Mouse (Mus musculus) CH12.LX (cell line): ENCODE data around the gene Dnajc7. TPM values are rescaled to one million over a fixed set of nuclear protein-coding genes. Genes with fewer than 3 reads are reported as not detected.

Source experiments
- DNase-seq: peaks from one replicate; pipeline ENCODE4 v3.0.0-alpha.2; 2013; ENCODE audit errors: extremely low read depth
- H3K27ac ChIP-seq: 2 replicates; pipeline ENCODE4 v1.5.1; 2012; ENCODE audit warnings: low read depth, mild to moderate bottlenecking, control low read depth, moderate library complexity; ENCODE audit not compliant: insufficient read depth
- H3K27me3 ChIP-seq: replicated peaks from 2 replicates; pipeline ENCODE3; 2012; ENCODE audit warnings: inconsistent platforms
- H3K36me3 ChIP-seq, 2 experiments: replicated peaks in 1 of 2; 2 replicates each; pipeline versions ENCODE3 to v1.6.1; 2012; ENCODE audit warnings: inconsistent platforms in 1 of 2, low read length in 1 of 2, mild to moderate bottlenecking in 1 of 2, mixed read lengths in 1 of 2, moderate library complexity in 1 of 2; ENCODE audit not compliant: control insufficient read depth in 1 of 2, insufficient read depth in 1 of 2
- H3K4me1 ChIP-seq, 2 experiments: 2 replicates each; pipeline ENCODE4 v1.6.1; 2012; ENCODE audit warnings: inconsistent platforms in 1 of 2, moderate library complexity in 1 of 2; ENCODE audit not compliant: insufficient read depth in 2 of 2, control insufficient read depth in 1 of 2
- H3K4me2 ChIP-seq: 2 replicates; pipeline ENCODE4 v1.6.1; 2012; ENCODE audit warnings: low read depth, mild to moderate bottlenecking, control low read depth; ENCODE audit not compliant: poor library complexity, insufficient read depth, severe bottlenecking
- H3K4me3 ChIP-seq, 3 experiments: fragments of 150-350 bp in 1 of 3; sonication (generic) in 1 of 3; replicated peaks in 1 of 3; 2 replicates each; pipeline versions ENCODE3 to v1.5.1; 2011 to 2012; ENCODE audit warnings: low read depth in 2 of 3, low read length in 2 of 3, mild to moderate bottlenecking in 2 of 3, moderate library complexity in 2 of 3, control low read depth in 1 of 3, improper control_type of control experiment in 1 of 3, inconsistent platforms in 1 of 3, mixed read lengths in 1 of 3; ENCODE audit not compliant: poor library complexity in 1 of 3
- H3K79me2 ChIP-seq: replicated peaks from 2 replicates; pipeline ENCODE4 v1.6.1; 2012; ENCODE audit warnings: mild to moderate bottlenecking, moderate library complexity; ENCODE audit not compliant: control insufficient read depth, poor library complexity, insufficient read depth, severe bottlenecking; ENCODE audit errors: extremely low read depth
- H3K9ac ChIP-seq: 2 replicates; pipeline ENCODE4 v1.6.1; 2012; ENCODE audit warnings: low read depth, mild to moderate bottlenecking, control low read depth, moderate library complexity; ENCODE audit not compliant: insufficient read depth
- H3K9me3 ChIP-seq: replicated peaks from 2 replicates; pipeline ENCODE3; 2012; ENCODE audit warnings: low read length, inconsistent platforms, mixed read lengths
- CHD1 ChIP-seq: IDR thresholded peaks from 2 replicates; pipeline ENCODE4 v1.6.1; 2012; ENCODE audit warnings: low read depth, low read length, improper control_type of control experiment, inconsistent platforms
- CHD2 ChIP-seq: IDR thresholded peaks from 2 replicates; pipeline ENCODE4 v1.6.1; 2011; ENCODE audit warnings: low read length, improper control_type of control experiment
- CTCF ChIP-seq, 2 experiments: IDR thresholded peaks in 1 of 2; conservative IDR thresholded peaks in 1 of 2; 2 replicates each; pipeline ENCODE4 v1.5.1; 2011 to 2012; ENCODE audit warnings: low read depth in 2 of 2, low read length in 2 of 2, improper control_type of control experiment in 1 of 2, inconsistent platforms in 1 of 2, mild to moderate bottlenecking in 1 of 2, moderate library complexity in 1 of 2
- E2F4 ChIP-seq: IDR thresholded peaks from 2 replicates; pipeline ENCODE4 v1.6.1; 2011; ENCODE audit warnings: low read depth, low read length, improper control_type of control experiment; ENCODE audit not compliant: insufficient replicate concordance
- ELF1 ChIP-seq: IDR thresholded peaks from 2 replicates; pipeline ENCODE4 v1.6.1; 2014; ENCODE audit warnings: low read depth, mild to moderate bottlenecking, inconsistent platforms, low read length, improper control_type of control experiment
- EP300 ChIP-seq: IDR thresholded peaks from 2 replicates; pipeline ENCODE4 v1.6.1; 2011; ENCODE audit warnings: low read length, improper control_type of control experiment
- ETS1 ChIP-seq: conservative IDR thresholded peaks from 2 replicates; pipeline ENCODE4 v1.6.1; 2012; ENCODE audit warnings: low read depth, mild to moderate bottlenecking, inconsistent platforms, low read length, improper control_type of control experiment, moderate library complexity
- GABPA ChIP-seq: IDR thresholded peaks from 2 replicates; pipeline ENCODE4 v1.6.1; 2012; ENCODE audit warnings: low read depth, low read length, improper control_type of control experiment, inconsistent platforms; ENCODE audit not compliant: insufficient replicate concordance
- IRF4 ChIP-seq: IDR thresholded peaks from 2 replicates; pipeline ENCODE4 v1.6.1; 2014; ENCODE audit warnings: low read depth, mild to moderate bottlenecking, inconsistent platforms, low read length, improper control_type of control experiment
- JUN ChIP-seq: IDR thresholded peaks from 2 replicates; pipeline ENCODE4 v1.6.1; 2011; ENCODE audit warnings: low read depth, mild to moderate bottlenecking, low read length, improper control_type of control experiment, moderate library complexity; ENCODE audit not compliant: insufficient read depth
- KAT2A ChIP-seq: IDR thresholded peaks from 2 replicates; pipeline ENCODE4 v1.6.1; 2012; ENCODE audit warnings: low read length, improper control_type of control experiment, inconsistent platforms; ENCODE audit not compliant: insufficient replicate concordance
- MAFK ChIP-seq: IDR thresholded peaks from 2 replicates; pipeline ENCODE4 v1.6.1; 2011; ENCODE audit warnings: low read length, improper control_type of control experiment; ENCODE audit not compliant: insufficient replicate concordance
- MAX ChIP-seq: IDR thresholded peaks from 2 replicates; pipeline ENCODE4 v1.6.1; 2011; ENCODE audit warnings: low read length, improper control_type of control experiment
- MAZ ChIP-seq: IDR thresholded peaks from 2 replicates; pipeline ENCODE4 v1.6.1; 2012; ENCODE audit warnings: low read depth, mild to moderate bottlenecking, inconsistent platforms, low read length, improper control_type of control experiment, moderate library complexity
- MEF2A ChIP-seq: IDR thresholded peaks from 2 replicates; pipeline ENCODE4 v1.6.1; 2014; ENCODE audit warnings: low read depth, mild to moderate bottlenecking, inconsistent platforms, low read length, improper control_type of control experiment, borderline replicate concordance
- MXI1 ChIP-seq: IDR thresholded peaks from 2 replicates; pipeline ENCODE4 v1.6.1; 2011; ENCODE audit warnings: mild to moderate bottlenecking, low read depth, low read length, improper control_type of control experiment
- MYC ChIP-seq: IDR thresholded peaks from 2 replicates; pipeline ENCODE4 v1.6.1; 2011; ENCODE audit warnings: low read depth, mild to moderate bottlenecking, improper control_type of control experiment, low read length
- NELFE ChIP-seq: IDR thresholded peaks from 2 replicates; pipeline ENCODE4 v1.6.1; 2011; ENCODE audit warnings: low read depth, low read length, improper control_type of control experiment
- NRF1 ChIP-seq: IDR thresholded peaks from 2 replicates; pipeline ENCODE4 v1.6.1; 2014; ENCODE audit warnings: low read depth, mild to moderate bottlenecking, inconsistent platforms, low read length, improper control_type of control experiment, moderate library complexity
- RAD21 ChIP-seq: IDR thresholded peaks from 2 replicates; pipeline ENCODE4 v1.6.1; 2011; ENCODE audit warnings: low read depth, mild to moderate bottlenecking, low read length, improper control_type of control experiment, moderate library complexity
- RCOR1 ChIP-seq: conservative IDR thresholded peaks from 2 replicates; pipeline ENCODE4 v1.6.1; 2012; ENCODE audit warnings: low read depth, mild to moderate bottlenecking, inconsistent platforms, low read length, improper control_type of control experiment
- SMC3 ChIP-seq: IDR thresholded peaks from 2 replicates; pipeline ENCODE4 v1.6.1; 2011; ENCODE audit warnings: low read depth, low read length, improper control_type of control experiment
- TBP ChIP-seq: conservative IDR thresholded peaks from 2 replicates; pipeline ENCODE4 v1.6.1; 2011; ENCODE audit warnings: low read depth, low read length, improper control_type of control experiment
- TCF12 ChIP-seq: IDR thresholded peaks from 2 replicates; pipeline ENCODE4 v1.6.1; 2014; ENCODE audit warnings: low read depth, mild to moderate bottlenecking, inconsistent platforms, low read length, improper control_type of control experiment
- USF1 ChIP-seq: IDR thresholded peaks from 2 replicates; pipeline ENCODE4 v1.6.1; 2014; ENCODE audit warnings: low read depth, mild to moderate bottlenecking, inconsistent platforms, low read length, improper control_type of control experiment
- USF2 ChIP-seq: conservative IDR thresholded peaks from 2 replicates; pipeline ENCODE4 v1.6.1; 2011; ENCODE audit warnings: low read depth, low read length, improper control_type of control experiment
- ZC3H11A ChIP-seq: IDR thresholded peaks from 2 replicates; pipeline ENCODE4 v1.6.1; 2012; ENCODE audit warnings: low read depth, mild to moderate bottlenecking, inconsistent platforms, low read length, improper control_type of control experiment
- ZKSCAN1 ChIP-seq: IDR thresholded peaks from 2 replicates; pipeline ENCODE4 v1.6.1; 2012; ENCODE audit warnings: low read depth, inconsistent platforms, low read length, improper control_type of control experiment, borderline replicate concordance
- ZNF384 ChIP-seq: IDR thresholded peaks from 2 replicates; pipeline ENCODE4 v1.6.1; 2012; ENCODE audit warnings: low read depth, low read length, improper control_type of control experiment, inconsistent platforms
- dilution Hi-C: fragments of 300-500 bp; cut with MboI; formaldehyde crosslinking; loops from 2 replicates; pipeline ENCODE4 v1.14.3; 2020; ENCODE audit warnings: low sequenced_read_pairs; ENCODE audit not compliant: extremely low pct_unique_long_range_greater_than_20kb, extremely low pct_ligation_motif_present
- in situ Hi-C: fragments of 300-500 bp; cut with MboI; formaldehyde crosslinking; loops from 3 replicates; pipeline ENCODE4 v1.14.3; 2019; ENCODE audit warnings: low sequenced_read_pairs, low pct_ligation_motif_present, low pct_unique_long_range_greater_than_20kb, mixed read lengths
- polyA plus RNA-seq: library from polyadenylated mRNA; unstranded; fragments of >175 nt; gene quantifications from 2 replicates; pipeline ENCODE4 v1.2.1, GENCODE M21; 2012; ENCODE audit warnings: low read depth; ENCODE audit not compliant: insufficient read length
- total RNA-seq, 2 experiments: library from RNA; depleted of rRNA; stranded (reverse); fragments of 300-350 nt in 1 of 2; fragments of >200 nt in 1 of 2; gene quantifications; 2 replicates each; pipeline ENCODE4 v1.2.3; 2012 to 2014

The Dnajc7 gene
- total and polyA plus RNA-seq, 3 experiments = 123 to 455 (median 249) TPM

DNA sequence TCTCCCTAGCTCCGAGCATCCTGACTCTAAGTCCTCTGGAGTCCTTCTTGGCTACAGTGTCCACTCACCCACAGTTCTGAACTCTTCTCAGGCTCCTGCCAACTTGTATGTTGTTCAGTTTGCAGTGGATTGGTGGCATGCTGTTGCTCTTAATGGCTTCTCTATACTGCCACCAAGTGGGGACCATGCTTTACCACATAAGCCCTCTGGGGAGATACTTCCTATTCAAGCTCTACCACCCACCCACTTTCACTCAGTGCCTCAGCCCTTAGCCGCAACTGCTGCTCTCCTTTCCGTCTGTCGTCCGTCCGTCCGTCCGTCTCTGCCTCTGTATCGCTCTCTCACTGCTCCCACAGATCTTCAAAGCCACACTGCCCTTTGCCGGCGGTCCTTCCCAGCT lies 64.4 kb downstream of the Dnajc7 start (continued):
- TF ChIP-seq NRF1 (no peak), SMC3 (peak; percentile 99), MAFK (0 out of 2 replicates have a peak, but pooled peaks have one; percentile 23), ELF1 (peak; percentile 74), KAT2A (no peak), RAD21 (peak; percentile 94), JUN (peak; percentile 19; the same call in 1 of the 2 replicates), CHD2 (no peak), MYC (peak; percentile 95), MXI1 (peak; percentile 38; the same call in 1 of the 2 replicates), ETS1 (no peak), MAX (peak; percentile 91), USF1 (no peak), TBP (peak; percentile 71; the same call in 1 of the 2 replicates), EP300 (peak; percentile 31; the same call in 1 of the 2 replicates), MEF2A (peak; percentile 53; the same call in 1 of the 2 replicates), MAZ (no peak), USF2 (no peak), CHD1 (no peak)
- TF ChIP-seq, all 38 proteins: peak for 20

GRCm38 (mm10) chr11:100552842-100553241 lies 67.1 kb downstream of the Dnajc7 start:
- Histone ChIP-seq H3K79me2 (no peaks in the 10 kb centered on the region), H3K4me3 (no peak overlapping the region), H3K27me3 (peaks cover 7% of the 10 kb centered on the region), H3K4me1 (peaks cover 15 to 28% of the 10 kb centered on the region in 2 experiments), H3K27ac (no peak overlapping the region), H3K9ac (no peak overlapping the region), H3K9me3 (no peaks in the 10 kb centered on the region), H3K36me3 (no peaks in the 10 kb centered on the region), H3K4me2 (no peak overlapping the region)
- dilution Hi-C loops = no loop called here
- no peak for TF ChIP-seq NRF1
- TF ChIP-seq MEF2A = no peak
- TF ChIP-seq ELF1 = no peak
- no peak for TF ChIP-seq CHD2
- TF ChIP-seq RCOR1 = no peak
- no peak for TF ChIP-seq ZNF384
- no peak for TF ChIP-seq RAD21
- no peak for TF ChIP-seq GABPA
- no peak for TF ChIP-seq TBP
- TF ChIP-seq MYC = no peak
- no peak for TF ChIP-seq JUN
- TF ChIP-seq ZKSCAN1 = no peak
- TF ChIP-seq MXI1 = no peak
- TF ChIP-seq KAT2A = no peak
- no peak for TF ChIP-seq ZC3H11A
- no peak for TF ChIP-seq E2F4
- no peak for TF ChIP-seq IRF4
- TF ChIP-seq NELFE = no peak
- TF ChIP-seq TCF12 = no peak
- no peak for TF ChIP-seq CTCF (conservative IDR thresholded peaks at IDR 0.05 in 1 of 2, IDR thresholded peaks at IDR 0.05 in 1 of 2; ENCODE audit: low read depth in 2 of 2, low read length in 2 of 2)
- no peak for DNase-seq
- in situ Hi-C loops = no loop called here
